Mouse (Mus musculus) CD8-positive naive resting alpha-beta T cell, adult 57 days (primary cell): Measurements from ENCODE around the gene Eid2b. TPM values are rescaled to one million over a fixed set of nuclear protein-coding genes. Genes with fewer than 3 reads are reported as not detected.

Experiments used
- total RNA-seq: library from RNA; stranded (reverse); gene quantifications from one replicate; pipeline ENCODE4 v1.2.4, GENCODE M21; 2023

Gene Eid2b
- total RNA-seq, result 4.3 TPM

DNA sequence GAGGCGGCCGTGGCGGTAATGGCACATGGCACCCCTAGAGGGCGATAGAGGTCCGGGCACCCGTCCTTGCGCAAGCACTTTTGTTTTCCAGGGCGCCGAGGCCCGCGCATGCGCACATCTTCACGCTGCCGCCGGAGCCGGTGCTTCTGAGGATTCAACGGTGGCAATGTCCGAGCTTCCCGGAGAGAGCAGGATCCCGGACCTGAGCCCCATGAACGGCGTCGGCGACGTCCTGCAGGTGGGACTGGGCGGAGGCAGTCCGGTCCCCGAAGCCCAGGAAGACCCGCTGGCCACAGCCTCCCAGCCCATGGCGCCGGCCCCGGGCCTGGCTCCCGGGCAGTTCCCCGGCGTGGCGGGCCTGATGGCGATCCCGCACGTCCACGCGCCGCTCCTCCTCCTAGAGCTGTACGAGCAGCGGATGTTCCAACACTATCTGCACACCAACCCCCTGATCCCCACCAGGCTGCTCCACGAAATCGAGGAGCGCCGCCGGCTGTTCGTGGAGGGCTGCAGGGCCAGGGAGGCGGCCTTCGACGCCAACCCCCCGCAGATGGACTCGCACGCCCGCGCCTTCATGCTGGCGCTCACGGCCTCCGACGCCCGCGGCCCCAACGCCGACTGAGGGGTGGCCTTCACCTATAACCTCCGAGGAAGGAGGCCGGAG, at the start of gene Eid2b:
Gene Eid2b, plus strand, starts transcription at position 125 of the 664 bp plus-strand sequence.

GRCm38 (mm10) chr7:28267129-28268041, 10.2 kb upstream of the Eid2b start, which contains the start of gene Eid2:
Gene Eid2 (plus strand): TSS chr7:28267881.

GRCm38 (mm10) chr7:28290638-28291590, 13.4 kb downstream of the Eid2b start, which contains the start of gene Selenov:
Gene Selenov (minus strand): TSS chr7:28291186.

GRCm38 (mm10) chr7:28301616-28302433, 24.3 kb downstream of the Eid2b start, which contains the start of gene Dll3:
Gene Dll3 (minus strand): TSS chr7:28302238.

DNA sequence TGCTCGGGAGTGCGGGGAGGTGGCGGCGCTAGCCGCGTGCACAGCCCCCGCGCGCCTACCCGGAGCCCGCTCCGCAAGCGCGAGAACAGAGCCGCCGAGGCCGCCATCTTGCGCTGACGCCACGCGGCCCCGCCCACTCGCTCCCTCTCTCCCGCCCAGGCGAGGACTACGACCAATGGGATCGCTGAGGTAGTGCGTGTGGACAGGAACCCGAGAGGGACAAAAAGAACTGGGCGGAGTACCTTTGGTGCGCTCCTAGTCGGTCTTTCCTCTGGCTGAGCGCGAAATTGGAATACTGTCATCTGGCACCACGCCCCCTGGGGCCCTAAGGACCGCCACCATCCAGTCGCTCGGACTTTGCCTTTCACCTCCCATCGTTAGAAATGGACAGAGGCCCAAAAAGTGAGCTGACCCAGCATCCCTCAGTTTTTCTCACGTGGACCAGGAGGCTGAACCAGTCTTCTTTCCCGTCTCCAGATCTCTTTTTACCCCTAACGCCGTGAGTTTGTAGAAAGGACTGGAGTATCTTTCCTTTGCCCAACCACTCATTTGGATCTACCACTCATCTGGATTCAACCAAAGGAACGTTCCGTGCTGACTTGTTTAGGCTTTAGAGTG, 34.5 kb downstream of the Eid2b start, which contains the start of gene Timm50:
Gene Timm50, minus strand, starts transcription at position 147 of the 618 bp plus-strand sequence.

Other genes starting within 250 kb of the Eid2b start
- 98.5 TPM for gene Psmc4, start 227.6 kb upstream of the Eid2b start, total RNA-seq
- gene Fcgbp, start 206.5 kb upstream of the Eid2b start, total RNA-seq, result not detected
- gene 9530053A07Rik, start 148.3 kb upstream of the Eid2b start, total RNA-seq, result not detected
- gene Fbl, start 108.0 kb upstream of the Eid2b start, total RNA-seq, result 194 TPM
- gene Dyrk1b, start 98.3 kb upstream of the Eid2b start, total RNA-seq, result 16.6 TPM
- 10.0 TPM for gene Eid2, start 9.9 kb upstream of the Eid2b start, total RNA-seq
- gene Selenov, start 13.4 kb downstream of the Eid2b start, total RNA-seq, result not detected
- not detected for gene Dll3, start 24.5 kb downstream of the Eid2b start, total RNA-seq
- gene Timm50, start 34.3 kb downstream of the Eid2b start, total RNA-seq, result 29.7 TPM
- gene Supt5, start 61.0 kb downstream of the Eid2b start, total RNA-seq, result 160 TPM
- 5,585 TPM for gene Rps16, start 72.9 kb downstream of the Eid2b start, total RNA-seq
- gene Plekhg2, start 94.9 kb downstream of the Eid2b start, total RNA-seq, result 155 TPM
- 501 TPM for gene Zfp36, start 102.5 kb downstream of the Eid2b start, total RNA-seq
- gene Med29, start 115.0 kb downstream of the Eid2b start, total RNA-seq, result 15.7 TPM
- gene Paf1, start 115.2 kb downstream of the Eid2b start, total RNA-seq, result 141 TPM
- 234 TPM for gene Gmfg, start 159.7 kb downstream of the Eid2b start, total RNA-seq
- 2.2 TPM for gene Lrfn1, start 174.2 kb downstream of the Eid2b start, total RNA-seq
- gene Ifnl2, start 232.7 kb downstream of the Eid2b start, total RNA-seq, result not detected
- not detected for gene Ifnl3, start 245.1 kb downstream of the Eid2b start, total RNA-seq